Mouse (Mus musculus) CH12.LX (cell line): ENCODE measurements around the gene Osgep. TPM values are rescaled to one million over a fixed set of nuclear protein-coding genes. Genes with fewer than 3 reads are reported as not detected.

Source experiments
- DNase-seq: peaks from one replicate; pipeline ENCODE4 v3.0.0-alpha.2; 2013; ENCODE audit errors: extremely low read depth
- H3K27ac ChIP-seq: 2 replicates; pipeline ENCODE4 v1.5.1; 2012; ENCODE audit warnings: low read depth, mild to moderate bottlenecking, control low read depth, moderate library complexity; ENCODE audit not compliant: insufficient read depth
- H3K27me3 ChIP-seq: replicated peaks from 2 replicates; pipeline ENCODE3; 2012; ENCODE audit warnings: inconsistent platforms
- H3K36me3 ChIP-seq, 2 experiments: replicated peaks in 1 of 2; 2 replicates each; pipeline versions ENCODE3 to v1.6.1; 2012; ENCODE audit warnings: inconsistent platforms in 1 of 2, low read length in 1 of 2, mild to moderate bottlenecking in 1 of 2, mixed read lengths in 1 of 2, moderate library complexity in 1 of 2; ENCODE audit not compliant: control insufficient read depth in 1 of 2, insufficient read depth in 1 of 2
- H3K4me1 ChIP-seq, 2 experiments: 2 replicates each; pipeline ENCODE4 v1.6.1; 2012; ENCODE audit warnings: inconsistent platforms in 1 of 2, moderate library complexity in 1 of 2; ENCODE audit not compliant: insufficient read depth in 2 of 2, control insufficient read depth in 1 of 2
- H3K4me2 ChIP-seq: 2 replicates; pipeline ENCODE4 v1.6.1; 2012; ENCODE audit warnings: low read depth, mild to moderate bottlenecking, control low read depth; ENCODE audit not compliant: poor library complexity, insufficient read depth, severe bottlenecking
- H3K4me3 ChIP-seq, 3 experiments: fragments of 150-350 bp in 1 of 3; sonication (generic) in 1 of 3; replicated peaks in 1 of 3; 2 replicates each; pipeline versions ENCODE3 to v1.5.1; 2011 to 2012; ENCODE audit warnings: low read depth in 2 of 3, low read length in 2 of 3, mild to moderate bottlenecking in 2 of 3, moderate library complexity in 2 of 3, control low read depth in 1 of 3, improper control_type of control experiment in 1 of 3, inconsistent platforms in 1 of 3, mixed read lengths in 1 of 3; ENCODE audit not compliant: poor library complexity in 1 of 3
- H3K79me2 ChIP-seq: replicated peaks from 2 replicates; pipeline ENCODE4 v1.6.1; 2012; ENCODE audit warnings: mild to moderate bottlenecking, moderate library complexity; ENCODE audit not compliant: control insufficient read depth, poor library complexity, insufficient read depth, severe bottlenecking; ENCODE audit errors: extremely low read depth
- H3K9ac ChIP-seq: 2 replicates; pipeline ENCODE4 v1.6.1; 2012; ENCODE audit warnings: low read depth, mild to moderate bottlenecking, control low read depth, moderate library complexity; ENCODE audit not compliant: insufficient read depth
- H3K9me3 ChIP-seq: replicated peaks from 2 replicates; pipeline ENCODE3; 2012; ENCODE audit warnings: low read length, inconsistent platforms, mixed read lengths
- BHLHE40 ChIP-seq: IDR thresholded peaks from 2 replicates; pipeline ENCODE4 v1.6.1; 2011; ENCODE audit warnings: mild to moderate bottlenecking, low read depth, low read length, improper control_type of control experiment
- CHD1 ChIP-seq: IDR thresholded peaks from 2 replicates; pipeline ENCODE4 v1.6.1; 2012; ENCODE audit warnings: low read depth, low read length, improper control_type of control experiment, inconsistent platforms
- CHD2 ChIP-seq: IDR thresholded peaks from 2 replicates; pipeline ENCODE4 v1.6.1; 2011; ENCODE audit warnings: low read length, improper control_type of control experiment
- CTCF ChIP-seq, 2 experiments: IDR thresholded peaks in 1 of 2; conservative IDR thresholded peaks in 1 of 2; 2 replicates each; pipeline ENCODE4 v1.5.1; 2011 to 2012; ENCODE audit warnings: low read depth in 2 of 2, low read length in 2 of 2, improper control_type of control experiment in 1 of 2, inconsistent platforms in 1 of 2, mild to moderate bottlenecking in 1 of 2, moderate library complexity in 1 of 2
- E2F4 ChIP-seq: IDR thresholded peaks from 2 replicates; pipeline ENCODE4 v1.6.1; 2011; ENCODE audit warnings: low read depth, low read length, improper control_type of control experiment; ENCODE audit not compliant: insufficient replicate concordance
- EP300 ChIP-seq: IDR thresholded peaks from 2 replicates; pipeline ENCODE4 v1.6.1; 2011; ENCODE audit warnings: low read length, improper control_type of control experiment
- ETS1 ChIP-seq: conservative IDR thresholded peaks from 2 replicates; pipeline ENCODE4 v1.6.1; 2012; ENCODE audit warnings: low read depth, mild to moderate bottlenecking, inconsistent platforms, low read length, improper control_type of control experiment, moderate library complexity
- GABPA ChIP-seq: IDR thresholded peaks from 2 replicates; pipeline ENCODE4 v1.6.1; 2012; ENCODE audit warnings: low read depth, low read length, improper control_type of control experiment, inconsistent platforms; ENCODE audit not compliant: insufficient replicate concordance
- HCFC1 ChIP-seq: IDR thresholded peaks from 2 replicates; pipeline ENCODE4 v1.6.1; 2012; ENCODE audit warnings: low read depth, mild to moderate bottlenecking, inconsistent platforms, low read length, improper control_type of control experiment
- IRF4 ChIP-seq: IDR thresholded peaks from 2 replicates; pipeline ENCODE4 v1.6.1; 2014; ENCODE audit warnings: low read depth, mild to moderate bottlenecking, inconsistent platforms, low read length, improper control_type of control experiment
- JUN ChIP-seq: IDR thresholded peaks from 2 replicates; pipeline ENCODE4 v1.6.1; 2011; ENCODE audit warnings: low read depth, mild to moderate bottlenecking, low read length, improper control_type of control experiment, moderate library complexity; ENCODE audit not compliant: insufficient read depth
- JUND ChIP-seq: conservative IDR thresholded peaks from 2 replicates; pipeline ENCODE4 v1.6.1; 2011; ENCODE audit warnings: low read depth, low read length, improper control_type of control experiment
- KAT2A ChIP-seq: IDR thresholded peaks from 2 replicates; pipeline ENCODE4 v1.6.1; 2012; ENCODE audit warnings: low read length, improper control_type of control experiment, inconsistent platforms; ENCODE audit not compliant: insufficient replicate concordance
- MAZ ChIP-seq: IDR thresholded peaks from 2 replicates; pipeline ENCODE4 v1.6.1; 2012; ENCODE audit warnings: low read depth, mild to moderate bottlenecking, inconsistent platforms, low read length, improper control_type of control experiment, moderate library complexity
- MEF2A ChIP-seq: IDR thresholded peaks from 2 replicates; pipeline ENCODE4 v1.6.1; 2014; ENCODE audit warnings: low read depth, mild to moderate bottlenecking, inconsistent platforms, low read length, improper control_type of control experiment, borderline replicate concordance
- MXI1 ChIP-seq: IDR thresholded peaks from 2 replicates; pipeline ENCODE4 v1.6.1; 2011; ENCODE audit warnings: mild to moderate bottlenecking, low read depth, low read length, improper control_type of control experiment
- MYC ChIP-seq: IDR thresholded peaks from 2 replicates; pipeline ENCODE4 v1.6.1; 2011; ENCODE audit warnings: low read depth, mild to moderate bottlenecking, improper control_type of control experiment, low read length
- NELFE ChIP-seq: IDR thresholded peaks from 2 replicates; pipeline ENCODE4 v1.6.1; 2011; ENCODE audit warnings: low read depth, low read length, improper control_type of control experiment
- NRF1 ChIP-seq: IDR thresholded peaks from 2 replicates; pipeline ENCODE4 v1.6.1; 2014; ENCODE audit warnings: low read depth, mild to moderate bottlenecking, inconsistent platforms, low read length, improper control_type of control experiment, moderate library complexity
- POLR2A ChIP-seq: IDR thresholded peaks from 2 replicates; pipeline ENCODE4 v1.6.1; 2011; ENCODE audit warnings: low read depth, mild to moderate bottlenecking, improper control_type of control experiment, low read length
- POLR2AphosphoS2 ChIP-seq: IDR thresholded peaks from 2 replicates; pipeline ENCODE4 v1.6.1; 2011; ENCODE audit warnings: low read depth, low read length, improper control_type of control experiment
- RAD21 ChIP-seq: IDR thresholded peaks from 2 replicates; pipeline ENCODE4 v1.6.1; 2011; ENCODE audit warnings: low read depth, mild to moderate bottlenecking, low read length, improper control_type of control experiment, moderate library complexity
- RCOR1 ChIP-seq: conservative IDR thresholded peaks from 2 replicates; pipeline ENCODE4 v1.6.1; 2012; ENCODE audit warnings: low read depth, mild to moderate bottlenecking, inconsistent platforms, low read length, improper control_type of control experiment
- SMC3 ChIP-seq: IDR thresholded peaks from 2 replicates; pipeline ENCODE4 v1.6.1; 2011; ENCODE audit warnings: low read depth, low read length, improper control_type of control experiment
- TBP ChIP-seq: conservative IDR thresholded peaks from 2 replicates; pipeline ENCODE4 v1.6.1; 2011; ENCODE audit warnings: low read depth, low read length, improper control_type of control experiment
- TCF12 ChIP-seq: IDR thresholded peaks from 2 replicates; pipeline ENCODE4 v1.6.1; 2014; ENCODE audit warnings: low read depth, mild to moderate bottlenecking, inconsistent platforms, low read length, improper control_type of control experiment
- UBTF ChIP-seq: IDR thresholded peaks from 2 replicates; pipeline ENCODE4 v1.6.1; 2012; ENCODE audit warnings: low read depth, mild to moderate bottlenecking, inconsistent platforms, low read length, improper control_type of control experiment, moderate library complexity
- USF1 ChIP-seq: IDR thresholded peaks from 2 replicates; pipeline ENCODE4 v1.6.1; 2014; ENCODE audit warnings: low read depth, mild to moderate bottlenecking, inconsistent platforms, low read length, improper control_type of control experiment
- USF2 ChIP-seq: conservative IDR thresholded peaks from 2 replicates; pipeline ENCODE4 v1.6.1; 2011; ENCODE audit warnings: low read depth, low read length, improper control_type of control experiment
- ZC3H11A ChIP-seq: IDR thresholded peaks from 2 replicates; pipeline ENCODE4 v1.6.1; 2012; ENCODE audit warnings: low read depth, mild to moderate bottlenecking, inconsistent platforms, low read length, improper control_type of control experiment
- ZKSCAN1 ChIP-seq: IDR thresholded peaks from 2 replicates; pipeline ENCODE4 v1.6.1; 2012; ENCODE audit warnings: low read depth, inconsistent platforms, low read length, improper control_type of control experiment, borderline replicate concordance
- ZMIZ1 ChIP-seq: IDR thresholded peaks from 2 replicates; pipeline ENCODE4 v1.6.1; 2012; ENCODE audit warnings: low read depth, mild to moderate bottlenecking, inconsistent platforms, low read length, improper control_type of control experiment
- ZNF384 ChIP-seq: IDR thresholded peaks from 2 replicates; pipeline ENCODE4 v1.6.1; 2012; ENCODE audit warnings: low read depth, low read length, improper control_type of control experiment, inconsistent platforms
- dilution Hi-C: fragments of 300-500 bp; cut with MboI; formaldehyde crosslinking; loops from 2 replicates; pipeline ENCODE4 v1.14.3; 2020; ENCODE audit warnings: low sequenced_read_pairs; ENCODE audit not compliant: extremely low pct_unique_long_range_greater_than_20kb, extremely low pct_ligation_motif_present
- in situ Hi-C: fragments of 300-500 bp; cut with MboI; formaldehyde crosslinking; loops from 3 replicates; pipeline ENCODE4 v1.14.3; 2019; ENCODE audit warnings: low sequenced_read_pairs, low pct_ligation_motif_present, low pct_unique_long_range_greater_than_20kb, mixed read lengths
- polyA plus RNA-seq: library from polyadenylated mRNA; unstranded; fragments of >175 nt; gene quantifications from 2 replicates; pipeline ENCODE4 v1.2.1, GENCODE M21; 2012; ENCODE audit warnings: low read depth; ENCODE audit not compliant: insufficient read length
- total RNA-seq, 2 experiments: library from RNA; depleted of rRNA; stranded (reverse); fragments of 300-350 nt in 1 of 2; fragments of >200 nt in 1 of 2; gene quantifications; 2 replicates each; pipeline ENCODE4 v1.2.3; 2012 to 2014

Osgep gene
- total and polyA plus RNA-seq, 3 experiments = 41.7 to 88.7 (median 48.4) TPM

DNA sequence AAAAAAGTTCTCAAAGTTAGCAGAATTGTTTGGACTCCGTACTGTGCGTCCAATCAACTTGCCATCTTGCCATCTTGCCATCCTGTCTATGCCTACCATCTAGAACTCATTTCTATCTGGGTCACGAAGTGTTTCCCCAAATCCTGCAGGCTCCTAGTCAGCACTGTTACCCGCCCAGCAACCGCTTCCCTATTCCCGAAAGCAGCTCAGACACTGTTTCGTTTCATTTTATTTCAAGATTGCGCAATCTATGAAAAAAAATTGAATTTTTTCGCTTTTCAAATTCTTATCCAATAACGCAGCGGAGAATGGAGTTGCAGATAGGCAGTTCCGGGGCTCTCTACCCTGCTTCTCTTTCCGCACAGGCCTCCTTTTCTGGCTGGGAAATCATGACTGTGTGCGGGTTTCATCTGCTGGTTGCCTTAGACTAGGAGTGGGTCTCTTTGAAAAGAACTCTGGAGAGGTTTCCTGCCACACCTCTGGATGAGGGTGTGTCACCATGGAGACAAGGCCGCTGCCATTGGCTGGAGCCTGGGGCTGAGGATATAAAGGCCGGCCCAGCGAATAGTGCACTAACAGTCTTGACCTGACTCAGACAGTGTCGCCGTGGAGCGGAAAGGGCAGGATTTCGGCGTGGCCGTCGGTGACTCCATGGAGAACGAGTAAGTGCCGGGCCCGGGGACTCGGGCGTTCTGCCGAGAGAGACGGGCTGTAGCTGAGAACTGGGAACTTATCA, 19.4 kb upstream of the Osgep start, which contains the start of gene Gm49342 (continued):
- TF ChIP-seq BHLHE40 (no peak), CHD2 (no peak), NRF1 (no peak), JUND (no peak), ZC3H11A (no peak), ZKSCAN1 (no peak), SMC3 (peak; percentile 1; the same call in 1 of the 2 replicates), USF1 (no peak), CTCF (conservative IDR thresholded peaks at IDR 0.05 in 1 of 2, IDR thresholded peaks at IDR 0.05 in 1 of 2; ENCODE audit: low read depth in 2 of 2, low read length in 2 of 2) (no peak), MYC (no peak), RAD21 (no peak; the same call in 1 of the 2 replicates), ETS1 (no peak), E2F4 (no peak), MAZ (no peak), ZMIZ1 (peak; percentile 94), KAT2A (no peak), POLR2A (peak; percentile 97), HCFC1 (peak; percentile 41), TCF12 (peak; percentile 68), NELFE (peak; percentile 96), RCOR1 (no peak)

DNA sequence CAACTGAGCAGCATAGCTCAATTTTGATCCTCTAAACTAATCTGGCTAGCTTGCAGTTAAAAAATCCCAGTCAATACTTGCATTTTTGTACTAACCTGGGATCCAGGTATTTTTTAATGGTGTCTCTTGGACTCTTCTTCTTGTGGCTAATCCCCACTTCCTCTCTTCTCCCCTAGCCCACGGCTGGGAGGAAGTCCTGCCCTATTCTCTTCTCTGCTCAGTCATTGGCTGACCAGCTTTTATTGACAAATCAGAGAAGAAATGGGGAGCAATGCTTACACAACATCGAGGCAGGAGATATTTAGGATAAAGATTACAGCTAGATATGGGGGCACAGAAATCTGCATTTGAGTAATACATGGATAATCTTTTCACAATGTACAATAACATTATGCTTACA, 14.2 kb upstream of the Osgep start:
- peak overlapping the region; percentile 76; the same call in 1 of the 2 replicates for H3K4me2 ChIP-seq
- in situ Hi-C loops = loop anchor here (10.0 kb wide), 1 partner anchor 126 kb away; no protein-coding TSS in a partner anchor
- TF ChIP-seq ZNF384 (no peak), ZC3H11A (no peak), BHLHE40 (no peak), GABPA (no peak), MXI1 (no peak), USF1 (no peak), SMC3 (no peak), TBP (peak; percentile 84; the same call in 1 of the 2 replicates), IRF4 (0 out of 2 replicates have a peak, but pooled peaks have one; percentile 14), NELFE (peak; percentile 58), HCFC1 (peak; percentile 56), TCF12 (no peak), EP300 (no peak), MYC (no peak), RCOR1 (no peak), UBTF (no peak), MEF2A (no peak), RAD21 (no peak), JUND (no peak), USF2 (no peak), POLR2AphosphoS2 (no peak), CHD2 (peak; percentile 55), CHD1 (no peak), JUN (no peak), E2F4 (no peak), NRF1 (no peak), MAZ (no peak)

More for the DNA sequence above, 14.2 kb upstream of the Osgep start:
- Histone ChIP-seq H3K4me3 (peak overlapping the region; percentile 56 to 99 (median 78)), H3K4me1 (peaks cover 19 to 27% of the 10 kb centered on the region in 2 experiments), H3K27me3 (no peaks in the 10 kb centered on the region), H3K9ac (peak overlapping the region; percentile 97), H3K79me2 (peaks cover 22% of the 10 kb centered on the region), H3K9me3 (no peaks in the 10 kb centered on the region), H3K36me3 (peaks cover 13 to 32% of the 10 kb centered on the region in 2 experiments), H3K27ac (no peak overlapping the region)
- dilution Hi-C loops = no loop called here
- DNase-seq = peak; percentile 85
